Mouse (Mus musculus) CH12.LX (cell line): ENCODE data around the gene Tollip. TPM values are rescaled to one million over a fixed set of nuclear protein-coding genes. Genes with fewer than 3 reads are reported as not detected.

Source experiments
- DNase-seq: peaks from one replicate; pipeline ENCODE4 v3.0.0-alpha.2; 2013; ENCODE audit errors: extremely low read depth
- H3K27ac ChIP-seq: 2 replicates; pipeline ENCODE4 v1.5.1; 2012; ENCODE audit warnings: low read depth, mild to moderate bottlenecking, control low read depth, moderate library complexity; ENCODE audit not compliant: insufficient read depth
- H3K27me3 ChIP-seq: replicated peaks from 2 replicates; pipeline ENCODE3; 2012; ENCODE audit warnings: inconsistent platforms
- H3K36me3 ChIP-seq, 2 experiments: replicated peaks in 1 of 2; 2 replicates each; pipeline versions ENCODE3 to v1.6.1; 2012; ENCODE audit warnings: inconsistent platforms in 1 of 2, low read length in 1 of 2, mild to moderate bottlenecking in 1 of 2, mixed read lengths in 1 of 2, moderate library complexity in 1 of 2; ENCODE audit not compliant: control insufficient read depth in 1 of 2, insufficient read depth in 1 of 2
- H3K4me1 ChIP-seq, 2 experiments: 2 replicates each; pipeline ENCODE4 v1.6.1; 2012; ENCODE audit warnings: inconsistent platforms in 1 of 2, moderate library complexity in 1 of 2; ENCODE audit not compliant: insufficient read depth in 2 of 2, control insufficient read depth in 1 of 2
- H3K4me2 ChIP-seq: 2 replicates; pipeline ENCODE4 v1.6.1; 2012; ENCODE audit warnings: low read depth, mild to moderate bottlenecking, control low read depth; ENCODE audit not compliant: poor library complexity, insufficient read depth, severe bottlenecking
- H3K4me3 ChIP-seq, 3 experiments: fragments of 150-350 bp in 1 of 3; sonication (generic) in 1 of 3; replicated peaks in 1 of 3; 2 replicates each; pipeline versions ENCODE3 to v1.5.1; 2011 to 2012; ENCODE audit warnings: low read depth in 2 of 3, low read length in 2 of 3, mild to moderate bottlenecking in 2 of 3, moderate library complexity in 2 of 3, control low read depth in 1 of 3, improper control_type of control experiment in 1 of 3, inconsistent platforms in 1 of 3, mixed read lengths in 1 of 3; ENCODE audit not compliant: poor library complexity in 1 of 3
- H3K79me2 ChIP-seq: replicated peaks from 2 replicates; pipeline ENCODE4 v1.6.1; 2012; ENCODE audit warnings: mild to moderate bottlenecking, moderate library complexity; ENCODE audit not compliant: control insufficient read depth, poor library complexity, insufficient read depth, severe bottlenecking; ENCODE audit errors: extremely low read depth
- H3K9ac ChIP-seq: 2 replicates; pipeline ENCODE4 v1.6.1; 2012; ENCODE audit warnings: low read depth, mild to moderate bottlenecking, control low read depth, moderate library complexity; ENCODE audit not compliant: insufficient read depth
- H3K9me3 ChIP-seq: replicated peaks from 2 replicates; pipeline ENCODE3; 2012; ENCODE audit warnings: low read length, inconsistent platforms, mixed read lengths
- CTCF ChIP-seq, 2 experiments: IDR thresholded peaks in 1 of 2; conservative IDR thresholded peaks in 1 of 2; 2 replicates each; pipeline ENCODE4 v1.5.1; 2011 to 2012; ENCODE audit warnings: low read depth in 2 of 2, low read length in 2 of 2, improper control_type of control experiment in 1 of 2, inconsistent platforms in 1 of 2, mild to moderate bottlenecking in 1 of 2, moderate library complexity in 1 of 2
- E2F4 ChIP-seq: IDR thresholded peaks from 2 replicates; pipeline ENCODE4 v1.6.1; 2011; ENCODE audit warnings: low read depth, low read length, improper control_type of control experiment; ENCODE audit not compliant: insufficient replicate concordance
- ELF1 ChIP-seq: IDR thresholded peaks from 2 replicates; pipeline ENCODE4 v1.6.1; 2014; ENCODE audit warnings: low read depth, mild to moderate bottlenecking, inconsistent platforms, low read length, improper control_type of control experiment
- EP300 ChIP-seq: IDR thresholded peaks from 2 replicates; pipeline ENCODE4 v1.6.1; 2011; ENCODE audit warnings: low read length, improper control_type of control experiment
- ETS1 ChIP-seq: conservative IDR thresholded peaks from 2 replicates; pipeline ENCODE4 v1.6.1; 2012; ENCODE audit warnings: low read depth, mild to moderate bottlenecking, inconsistent platforms, low read length, improper control_type of control experiment, moderate library complexity
- JUND ChIP-seq: conservative IDR thresholded peaks from 2 replicates; pipeline ENCODE4 v1.6.1; 2011; ENCODE audit warnings: low read depth, low read length, improper control_type of control experiment
- NELFE ChIP-seq: IDR thresholded peaks from 2 replicates; pipeline ENCODE4 v1.6.1; 2011; ENCODE audit warnings: low read depth, low read length, improper control_type of control experiment
- NRF1 ChIP-seq: IDR thresholded peaks from 2 replicates; pipeline ENCODE4 v1.6.1; 2014; ENCODE audit warnings: low read depth, mild to moderate bottlenecking, inconsistent platforms, low read length, improper control_type of control experiment, moderate library complexity
- POLR2AphosphoS2 ChIP-seq: IDR thresholded peaks from 2 replicates; pipeline ENCODE4 v1.6.1; 2011; ENCODE audit warnings: low read depth, low read length, improper control_type of control experiment
- RAD21 ChIP-seq: IDR thresholded peaks from 2 replicates; pipeline ENCODE4 v1.6.1; 2011; ENCODE audit warnings: low read depth, mild to moderate bottlenecking, low read length, improper control_type of control experiment, moderate library complexity
- RCOR1 ChIP-seq: conservative IDR thresholded peaks from 2 replicates; pipeline ENCODE4 v1.6.1; 2012; ENCODE audit warnings: low read depth, mild to moderate bottlenecking, inconsistent platforms, low read length, improper control_type of control experiment
- SIN3A ChIP-seq: IDR thresholded peaks from 2 replicates; pipeline ENCODE4 v1.6.1; 2012; ENCODE audit warnings: low read length, improper control_type of control experiment, inconsistent platforms
- SMC3 ChIP-seq: IDR thresholded peaks from 2 replicates; pipeline ENCODE4 v1.6.1; 2011; ENCODE audit warnings: low read depth, low read length, improper control_type of control experiment
- TBP ChIP-seq: conservative IDR thresholded peaks from 2 replicates; pipeline ENCODE4 v1.6.1; 2011; ENCODE audit warnings: low read depth, low read length, improper control_type of control experiment
- UBTF ChIP-seq: IDR thresholded peaks from 2 replicates; pipeline ENCODE4 v1.6.1; 2012; ENCODE audit warnings: low read depth, mild to moderate bottlenecking, inconsistent platforms, low read length, improper control_type of control experiment, moderate library complexity
- USF1 ChIP-seq: IDR thresholded peaks from 2 replicates; pipeline ENCODE4 v1.6.1; 2014; ENCODE audit warnings: low read depth, mild to moderate bottlenecking, inconsistent platforms, low read length, improper control_type of control experiment
- USF2 ChIP-seq: conservative IDR thresholded peaks from 2 replicates; pipeline ENCODE4 v1.6.1; 2011; ENCODE audit warnings: low read depth, low read length, improper control_type of control experiment
- ZC3H11A ChIP-seq: IDR thresholded peaks from 2 replicates; pipeline ENCODE4 v1.6.1; 2012; ENCODE audit warnings: low read depth, mild to moderate bottlenecking, inconsistent platforms, low read length, improper control_type of control experiment
- ZKSCAN1 ChIP-seq: IDR thresholded peaks from 2 replicates; pipeline ENCODE4 v1.6.1; 2012; ENCODE audit warnings: low read depth, inconsistent platforms, low read length, improper control_type of control experiment, borderline replicate concordance
- dilution Hi-C: fragments of 300-500 bp; cut with MboI; formaldehyde crosslinking; loops from 2 replicates; pipeline ENCODE4 v1.14.3; 2020; ENCODE audit warnings: low sequenced_read_pairs; ENCODE audit not compliant: extremely low pct_unique_long_range_greater_than_20kb, extremely low pct_ligation_motif_present
- in situ Hi-C: fragments of 300-500 bp; cut with MboI; formaldehyde crosslinking; loops from 3 replicates; pipeline ENCODE4 v1.14.3; 2019; ENCODE audit warnings: low sequenced_read_pairs, low pct_ligation_motif_present, low pct_unique_long_range_greater_than_20kb, mixed read lengths
- polyA plus RNA-seq: library from polyadenylated mRNA; unstranded; fragments of >175 nt; gene quantifications from 2 replicates; pipeline ENCODE4 v1.2.1, GENCODE M21; 2012; ENCODE audit warnings: low read depth; ENCODE audit not compliant: insufficient read length
- total RNA-seq, 2 experiments: library from RNA; depleted of rRNA; stranded (reverse); fragments of 300-350 nt in 1 of 2; fragments of >200 nt in 1 of 2; gene quantifications; 2 replicates each; pipeline ENCODE4 v1.2.3; 2012 to 2014

Gene Tollip
- total and polyA plus RNA-seq, 3 experiments = 18.8 to 29.6 (median 22.8) TPM

DNA sequence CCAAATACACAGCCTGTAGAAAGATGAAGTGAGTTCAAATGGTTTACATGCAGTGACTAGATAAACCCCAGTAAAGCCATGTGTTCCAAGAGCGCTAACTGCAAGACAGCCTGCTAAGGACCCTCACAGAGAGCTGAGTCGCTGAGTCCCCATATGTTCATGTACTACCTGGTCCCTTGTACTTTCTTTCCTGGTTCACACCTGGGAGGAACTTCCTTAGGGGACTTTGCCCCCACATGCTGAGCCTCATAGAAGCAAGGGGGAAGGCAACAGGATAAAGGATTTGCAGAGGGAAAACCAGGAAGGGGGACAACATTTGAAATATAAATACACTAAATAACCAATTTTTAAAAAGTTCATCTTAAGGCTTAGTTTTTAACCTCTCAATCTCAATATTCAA, 39.5 kb downstream of the Tollip start:
- H3K4me2 ChIP-seq = no peak overlapping the region
- no peak overlapping the region for H3K9ac ChIP-seq
- TF ChIP-seq UBTF (no peak), JUND (no peak), ZC3H11A (no peak), NELFE (no peak), USF1 (no peak), ELF1 (no peak), ZKSCAN1 (no peak), USF2 (no peak), TBP (no peak), SIN3A (no peak), RCOR1 (no peak), ETS1 (no peak)
- H3K9me3 ChIP-seq = no peaks in the 10 kb centered on the region
- H3K79me2 ChIP-seq = no peaks in the 10 kb centered on the region
- in situ Hi-C loops (no loop called here), dilution Hi-C loops (no loop called here)
- no peaks in the 10 kb centered on the region for H3K27me3 ChIP-seq
- peaks cover 30 to 77% of the 10 kb centered on the region in 2 experiments for H3K36me3 ChIP-seq
- no peaks in the 10 kb centered on the region for H3K4me1 ChIP-seq
- H3K27ac ChIP-seq = no peak overlapping the region
- H3K4me3 ChIP-seq = no peak overlapping the region
- no peak for DNase-seq

DNA sequence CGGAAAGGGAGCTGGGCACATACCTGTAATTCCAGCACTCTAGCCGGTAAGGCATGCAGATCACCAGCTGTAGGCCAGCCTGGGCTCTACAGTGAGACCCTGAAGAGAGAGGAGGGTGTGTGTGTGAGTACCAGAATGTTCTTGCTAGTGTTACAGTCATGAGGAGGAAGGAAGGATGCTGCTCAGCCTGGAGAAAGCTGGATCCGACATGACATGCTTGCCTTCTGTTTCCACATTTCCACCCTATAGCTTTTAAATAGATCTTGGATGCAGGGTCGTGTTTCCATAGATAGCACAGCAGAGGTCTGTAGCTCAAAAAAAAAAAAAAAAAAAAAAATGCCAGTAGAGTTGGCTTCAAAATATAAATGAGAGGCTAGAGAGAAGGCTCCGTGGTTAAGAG, 43.4 kb downstream of the Tollip start:
- DNase-seq = no peak
- TF ChIP-seq EP300 = no peak
- H3K79me2 ChIP-seq = no peaks in the 10 kb centered on the region
- dilution Hi-C loops (no loop called here), in situ Hi-C loops (no loop called here)
- H3K4me1 ChIP-seq = no peaks in the 10 kb centered on the region
- H3K9ac ChIP-seq = no peak overlapping the region
- H3K4me2 ChIP-seq = no peak overlapping the region
- H3K36me3 ChIP-seq = peaks cover 4 to 60% of the 10 kb centered on the region in 2 experiments
- H3K27me3 ChIP-seq = no peaks in the 10 kb centered on the region
- H3K4me3 ChIP-seq = no peak overlapping the region
- H3K9me3 ChIP-seq = no peaks in the 10 kb centered on the region
- no peak overlapping the region for H3K27ac ChIP-seq

DNA sequence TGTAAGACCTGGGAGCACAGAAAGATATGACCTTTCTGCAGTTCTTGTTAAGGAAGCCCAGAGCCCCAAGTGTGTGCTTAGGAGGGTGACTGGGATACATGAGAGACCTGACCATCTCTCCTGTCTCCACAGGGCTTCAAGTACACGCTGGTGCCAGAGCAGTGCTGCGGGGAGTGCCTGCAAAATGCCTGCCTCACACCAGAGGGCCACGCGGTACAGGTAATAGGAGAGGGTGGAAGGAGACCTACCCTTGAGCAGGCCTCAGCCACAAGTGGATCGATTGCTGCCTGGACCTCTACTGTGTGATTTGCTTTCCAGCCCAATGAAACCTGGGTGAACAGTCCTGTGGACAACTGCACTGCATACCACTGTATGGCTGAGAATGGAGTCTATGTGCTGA, 47.8 kb downstream of the Tollip start:
- Histone ChIP-seq H3K27me3 (peaks cover 19% of the 10 kb centered on the region), H3K4me2 (no peak overlapping the region), H3K27ac (no peak overlapping the region), H3K9me3 (no peaks in the 10 kb centered on the region), H3K79me2 (no peaks in the 10 kb centered on the region), H3K4me3 (no peak overlapping the region), H3K36me3 (peaks cover 4 to 31% of the 10 kb centered on the region in 2 experiments), H3K4me1 (no peaks in the 10 kb centered on the region), H3K9ac (no peak overlapping the region)
- in situ Hi-C loops (no loop called here), dilution Hi-C loops (no loop called here)
- DNase-seq = no peak
- TF ChIP-seq RAD21 = peak; percentile 38
- TF ChIP-seq POLR2AphosphoS2 = no peak
- no peak for TF ChIP-seq NRF1
- 0 out of 2 replicates have a peak, but pooled peaks have one; percentile 7 for TF ChIP-seq SMC3
- TF ChIP-seq CTCF (conservative IDR thresholded peaks at IDR 0.05 in 1 of 2, IDR thresholded peaks at IDR 0.05 in 1 of 2; ENCODE audit: low read depth in 2 of 2, low read length in 2 of 2) = peak in 1 of 2 experiments; percentile 30; a peak in 1 of 4 replicates
- TF ChIP-seq E2F4 = no peak
